Mouse (Mus musculus): ENCODE measurements around the gene Ppp1r14c. TPM values are rescaled to one million over a fixed set of nuclear protein-coding genes. Genes with fewer than 3 reads are reported as not detected.

Ppp1r14c gene
- total and polyA plus RNA-seq, 2 experiments from 2014 or later = 66.5 to 72.1 TPM

- Histone ChIP-seq H3K4me2 (ENCODE audit: low read depth, low read length, poor library complexity, severe bottlenecking) (no peak overlapping the region), H3K27me3 (ENCODE audit: insufficient read depth, low read length) (no peaks in the 10 kb centered on the region), H3K36me3 (ENCODE audit: insufficient read depth, low read length) (no peaks in the 10 kb centered on the region), H3K9me3 (ENCODE audit: low read length) (no peaks in the 10 kb centered on the region), H3K27ac (ENCODE audit: low read depth, low read length) (no peak overlapping the region), H3K4me1 (ENCODE audit: insufficient read depth, low read length) (peaks cover 6% of the 10 kb centered on the region; the same call in 1 of the 2 replicates), H3K4me3 (ENCODE audit: low read depth, low read length) (no peak overlapping the region), H3K9ac (replicated peaks; ENCODE audit: low read length, poor library complexity, severe bottlenecking) (no peak overlapping the region)
- 74% methylated on average over 8 of the region's 8 CpGs for WGBS
- peak; percentile 51 for TF ChIP-seq CTCF (IDR thresholded peaks at IDR 0.05)
- DNase-seq (ENCODE audit: low spot score) (no peak), ATAC-seq (ENCODE audit: low FRiP score) (no peak)
These were observed 146.9 kb downstream of the Ppp1r14c start for GRCm38 (mm10) chr10:3512620-3513305.

- DNase-seq (ENCODE audit: low spot score) (no peak), ATAC-seq (ENCODE audit: low FRiP score) (no peak)
- Histone ChIP-seq H3K27ac (ENCODE audit: low read depth, low read length) (no peak overlapping the region), H3K36me3 (ENCODE audit: insufficient read depth, low read length) (no peaks in the 10 kb centered on the region), H3K27me3 (ENCODE audit: insufficient read depth, low read length) (no peaks in the 10 kb centered on the region), H3K4me1 (ENCODE audit: insufficient read depth, low read length) (peaks cover 6% of the 10 kb centered on the region; the same call in 1 of the 2 replicates), H3K4me3 (ENCODE audit: low read depth, low read length) (no peak overlapping the region), H3K4me2 (ENCODE audit: low read depth, low read length, poor library complexity, severe bottlenecking) (no peak overlapping the region), H3K9ac (replicated peaks; ENCODE audit: low read length, poor library complexity, severe bottlenecking) (no peak overlapping the region), H3K9me3 (ENCODE audit: low read length) (no peaks in the 10 kb centered on the region)
- WGBS = 65% methylated on average over 6 of the region's 6 CpGs
- no peak for TF ChIP-seq CTCF (IDR thresholded peaks at IDR 0.05)
These were observed 148.1 kb downstream of the Ppp1r14c start for GRCm38 (mm10) chr10:3513947-3514346.

Small RNAs within 50 kb of the gene (microRNA-seq; reads per million reads assigned to microRNA genes)
- not detected for gene Gm24482 (ENCODE audit: borderline number of aligned reads)

Other genes with a start within 250 kb of the Ppp1r14c start
- 0.66 TPM in 1 of 2 replicates, not detected in the other for gene H60c, start 98.3 kb upstream of the Ppp1r14c start, total RNA-seq (2014; rRNA removed)
- gene H60c, start 98.3 kb upstream of the Ppp1r14c start, polyA plus RNA-seq (2015; fragmentation: Nextera tagmentation; extraction: Ambion mirVana) = not detected in 2 replicates
- gene Iyd, start 174.2 kb downstream of the Ppp1r14c start, total RNA-seq (2014; rRNA removed) = 0.16 and 0.85 TPM in 2 replicates
- gene Iyd, start 174.2 kb downstream of the Ppp1r14c start, polyA plus RNA-seq (2015; fragmentation: Nextera tagmentation; extraction: Ambion mirVana) = 0.74 and 0.79 TPM in 2 replicates

Measured in midbrain, postnatal 0 days (tissue).